Mouse (Mus musculus): Measurements from ENCODE around the gene Insl6.

DNA sequence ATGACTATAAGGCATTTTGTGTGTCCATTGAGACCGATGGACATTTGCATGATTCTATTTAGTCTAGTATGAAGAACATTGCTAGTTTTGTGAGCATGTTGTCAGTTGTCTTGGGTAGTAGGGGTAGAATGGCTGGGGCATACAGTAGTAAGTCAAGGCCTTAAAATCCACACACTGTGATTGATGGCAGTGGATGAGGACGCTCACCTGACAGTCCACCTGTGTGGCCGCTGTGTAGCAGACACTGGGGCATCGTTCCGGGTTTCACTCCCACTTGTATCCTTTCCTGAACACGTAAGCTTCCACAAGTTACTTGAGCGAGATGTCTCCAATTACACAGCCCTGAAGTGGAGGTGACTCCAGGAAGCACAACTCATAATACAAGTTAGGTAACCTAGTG is 38.4 kb upstream of the Insl6 start:
- TF ChIP-seq POLR2A (IDR thresholded peaks at IDR 0.05; ENCODE audit: low read depth, low read length) (no peak), MXI1 (IDR thresholded peaks at IDR 0.05; ENCODE audit: low read depth, low read length) (no peak), KAT2A (IDR thresholded peaks at IDR 0.05; ENCODE audit: insufficient replicate concordance, low read length) (no peak), TCF12 (IDR thresholded peaks at IDR 0.05; ENCODE audit: low read depth, low read length) (no peak), BHLHE40 (IDR thresholded peaks at IDR 0.05; ENCODE audit: low read depth, low read length) (no peak), CTCF (conservative IDR thresholded peaks at IDR 0.05 in 1 of 2, IDR thresholded peaks at IDR 0.05 in 1 of 2; ENCODE audit: low read depth in 2 of 2, low read length in 2 of 2) (no peak), MAFK (IDR thresholded peaks at IDR 0.05; ENCODE audit: insufficient replicate concordance, low read length) (no peak), SIN3A (IDR thresholded peaks at IDR 0.05; ENCODE audit: low read length) (no peak), ELF1 (IDR thresholded peaks at IDR 0.05; ENCODE audit: low read depth, low read length) (no peak)

Measured in CH12.LX (cell line).